Mouse (Mus musculus): ENCODE data around the gene Sbpl.

DNA sequence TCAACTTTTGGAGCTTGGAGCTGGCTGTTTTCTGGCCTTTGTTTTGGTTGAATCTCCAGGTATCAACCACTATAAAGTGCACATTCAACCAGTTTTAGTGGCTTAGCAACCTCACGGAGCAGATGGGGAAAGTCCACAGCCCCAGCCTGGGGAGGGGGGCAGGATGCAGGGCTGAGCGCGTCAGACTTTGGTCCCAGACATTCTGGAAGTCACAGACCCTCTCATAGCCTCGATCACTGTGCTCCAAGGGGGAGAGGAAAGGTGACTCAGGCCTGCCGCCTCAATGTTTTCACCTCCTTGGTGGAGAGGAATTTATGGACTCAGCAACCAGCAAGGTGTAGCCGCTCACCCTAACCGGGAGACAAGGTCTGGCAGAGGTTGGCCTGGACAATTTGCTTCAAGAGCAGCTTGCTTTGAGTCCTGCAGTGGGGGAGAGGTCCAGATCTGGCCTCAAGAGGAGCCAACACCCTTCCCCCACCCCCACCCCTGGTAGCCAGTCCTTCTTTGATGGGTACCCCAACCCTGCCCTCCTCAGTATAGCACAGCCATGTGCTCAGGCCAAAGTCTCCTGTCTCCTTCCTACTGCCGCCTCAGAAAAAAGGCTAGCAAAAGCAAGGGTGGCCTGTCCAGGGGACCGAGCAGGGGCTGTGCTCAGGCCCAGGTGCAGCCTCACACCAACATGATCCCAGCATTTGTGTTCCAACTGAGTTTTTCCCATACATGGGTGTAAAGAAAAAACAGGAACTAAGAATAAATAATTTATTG, 37.9 kb upstream of the Sbpl start:
- TF ChIP-seq MAFK (IDR thresholded peaks at IDR 0.05; ENCODE audit: insufficient read depth, low read depth, low read length), result no peak
- TF ChIP-seq ZNF384 (IDR thresholded peaks at IDR 0.05; ENCODE audit: low read depth, low read length), result no peak

Measured in ES-E14 (cell line).